Mouse (Mus musculus) embryonic facial prominence, embryonic 11.5 days (tissue): ENCODE results near the gene Tph2. TPM values are rescaled to one million over a fixed set of nuclear protein-coding genes. Genes with fewer than 3 reads are reported as not detected.

Experiments
- ATAC-seq: fragments of 200-750 bp; cut with Nextera tagmentation; replicated peaks from 2 replicates; pipeline ENCODE4 v1.8.0; 2017; ENCODE audit warnings: low read depth; ENCODE audit not compliant: insufficient number of reproducible peaks, low FRiP score, low TSS enrichment
- DNase-seq: peaks from one replicate; pipeline ENCODE4 v3.0.0-alpha.2; 2015; ENCODE audit warnings: low spot score
- H3K27ac ChIP-seq: fragments of 300-500 bp; sonication (generic); replicated peaks from 2 replicates; pipeline ENCODE4 v1.5.1; 2014; ENCODE audit warnings: mild to moderate bottlenecking, low read depth, low read length, control low read depth
- H3K27me3 ChIP-seq: fragments of 300-500 bp; sonication (generic); 2 replicates; pipeline ENCODE4 v1.6.1; 2014; ENCODE audit warnings: mild to moderate bottlenecking, low read length, moderate library complexity, mixed read lengths; ENCODE audit not compliant: control insufficient read depth, insufficient read depth
- H3K36me3 ChIP-seq: fragments of 300-500 bp; sonication (generic); replicated peaks from 2 replicates; pipeline ENCODE4 v1.6.1; 2014; ENCODE audit warnings: low read depth, mild to moderate bottlenecking, low read length, moderate library complexity, mixed read lengths; ENCODE audit not compliant: control insufficient read depth, insufficient read depth
- H3K4me1 ChIP-seq: fragments of 300-500 bp; sonication (generic); 2 replicates; pipeline ENCODE4 v1.6.1; 2014; ENCODE audit warnings: low read length, mixed read lengths; ENCODE audit not compliant: control insufficient read depth, insufficient read depth
- H3K4me2 ChIP-seq: fragments of 300-500 bp; sonication (generic); 2 replicates; pipeline ENCODE4 v1.6.1; 2014; ENCODE audit warnings: low read depth, mild to moderate bottlenecking, control low read depth, low read length, moderate library complexity
- H3K4me3 ChIP-seq: fragments of 300-500 bp; sonication (generic); 2 replicates; pipeline ENCODE4 v1.5.1; 2014; ENCODE audit warnings: low read depth, low read length, control low read depth
- H3K9ac ChIP-seq: fragments of 300-500 bp; sonication (generic); replicated peaks from 2 replicates; pipeline ENCODE4 v1.6.1; 2014; ENCODE audit warnings: mild to moderate bottlenecking, control low read depth, low read length
- H3K9me3 ChIP-seq: fragments of 300-500 bp; sonication (generic); replicated peaks from 2 replicates; pipeline ENCODE4 v1.6.1; 2016; ENCODE audit warnings: mild to moderate bottlenecking, low read length, inconsistent platforms, mixed read lengths; ENCODE audit not compliant: control insufficient read depth
- WGBS: fragments of 180-500 bp; shearing (Covaris S2); extraction: QIAGEN DNeasy Blood & Tissue Kit; methylation state at CpG from one replicate; pipeline ENCODE4 v1.1.7; 2014; 5-methylcytosine and 5-hydroxymethylcytosine counted together
- polyA plus RNA-seq: library from polyadenylated mRNA; unstranded; fragments of >200 nt; fragmentation: Nextera tagmentation; extraction: Ambion mirVana; gene quantifications from 2 replicates; pipeline ENCODE4 v1.2.1, GENCODE M21; 2014

The Tph2 gene
- polyA plus RNA-seq, 1 experiment from 2014 or later = 0.63 TPM

DNA sequence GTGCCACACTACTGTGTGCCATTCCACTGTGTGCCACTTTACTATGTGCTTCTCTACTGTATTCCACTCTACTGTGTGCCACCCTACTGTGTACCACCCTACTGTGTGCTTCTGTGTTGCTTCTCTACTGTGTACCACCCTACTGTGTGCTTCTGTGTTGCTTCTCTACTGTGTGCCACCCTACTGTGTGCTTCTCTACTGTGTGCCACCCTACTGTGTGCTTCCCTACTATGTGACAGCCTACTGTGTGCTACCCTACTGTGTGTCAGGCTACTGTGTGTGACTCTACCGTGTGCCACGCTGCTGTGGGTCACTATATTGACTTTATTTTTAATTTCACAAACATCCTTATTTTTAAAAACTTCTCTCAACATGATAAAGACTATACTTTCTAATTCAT lies 136.3 kb downstream of the Tph2 start:
- Histone ChIP-seq H3K4me3 (no peak overlapping the region), H3K9me3 (no peaks in the 10 kb centered on the region), H3K9ac (no peak overlapping the region), H3K27ac (no peak overlapping the region), H3K36me3 (no peaks in the 10 kb centered on the region), H3K4me2 (no peak overlapping the region), H3K27me3 (no peaks in the 10 kb centered on the region), H3K4me1 (no peaks in the 10 kb centered on the region)
- 84% methylated on average over 2 of the region's 2 CpGs for WGBS
- ATAC-seq = no peak
- DNase-seq = no peak

DNA sequence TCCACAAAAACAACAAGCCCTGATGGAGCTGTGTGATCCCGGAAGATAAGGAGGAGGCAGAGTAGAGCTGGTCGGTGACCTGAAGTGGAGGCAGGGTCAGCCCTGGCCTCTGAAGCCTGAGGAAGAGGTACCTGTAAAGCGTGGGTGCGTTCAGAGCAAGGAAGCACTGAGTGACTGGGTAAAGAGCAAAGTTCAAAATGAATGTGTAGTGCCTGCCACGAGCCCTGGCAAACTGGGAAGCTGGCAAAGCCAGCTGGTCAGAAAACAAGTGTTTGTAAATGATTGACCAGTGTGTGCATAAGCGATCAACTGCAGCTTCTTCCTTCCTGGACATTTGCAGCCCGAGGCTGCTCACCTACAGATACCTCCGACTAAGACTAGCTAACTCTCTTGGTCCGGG lies 149.1 kb downstream of the Tph2 start:
- no peak overlapping the region for H3K9ac ChIP-seq
- ATAC-seq (no peak), DNase-seq (no peak)
- no peak overlapping the region for H3K4me3 ChIP-seq
- H3K36me3 ChIP-seq = no peaks in the 10 kb centered on the region
- no peaks in the 10 kb centered on the region for H3K4me1 ChIP-seq
- H3K27me3 ChIP-seq = no peaks in the 10 kb centered on the region
- H3K9me3 ChIP-seq = no peaks in the 10 kb centered on the region
- no peak overlapping the region for H3K27ac ChIP-seq
- WGBS = 94% methylated on average over 9 of the region's 9 CpGs
- H3K4me2 ChIP-seq = no peak overlapping the region

Other genes starting within 250 kb of the Tph2 start
- gene Tbc1d15, start 66.4 kb upstream of the Tph2 start, polyA plus RNA-seq = 65.7 and 69.5 TPM in 2 replicates
- 6.7 and 15.0 TPM in 2 replicates for gene Rab21, start 130.6 kb upstream of the Tph2 start, polyA plus RNA-seq
- gene Tmem19, start 177.5 kb upstream of the Tph2 start, polyA plus RNA-seq = 25.3 and 36.4 TPM in 2 replicates
- gene Thap2, start 199.4 kb upstream of the Tph2 start, polyA plus RNA-seq = 20.0 and 21.6 TPM in 2 replicates
- gene Zfc3h1, start 199.9 kb upstream of the Tph2 start, polyA plus RNA-seq = 18.3 and 23.1 TPM in 2 replicates